Mouse (Mus musculus): ENCODE data around the gene Ccdc190.

Ccdc190 gene

GRCm38 (mm10) chr1:169932122-169932746, 3.8 kb downstream of the Ccdc190 start:
- no peak for DNase-seq (ENCODE audit: low spot score in 2 of 2)

- peak in 1 of 2 experiments; percentile 54 for DNase-seq (ENCODE audit: low spot score in 2 of 2)
Measured at GRCm38 (mm10) chr1:169934005-169934725, 5.7 kb downstream of the Ccdc190 start.

- DNase-seq (ENCODE audit: low spot score in 2 of 2): peak in 1 of 2 experiments; percentile 42
Measured at GRCm38 (mm10) chr1:169939345-169939744, 10.9 kb downstream of the Ccdc190 start.

GRCm38 (mm10) chr1:169946004-169946403, 17.6 kb downstream of the Ccdc190 start:
- no peak for DNase-seq (ENCODE audit: low spot score in 2 of 2)

- no peak for DNase-seq (ENCODE audit: low spot score in 2 of 2)
Measured at GRCm38 (mm10) chr1:169947654-169948053, 19.2 kb downstream of the Ccdc190 start.

- DNase-seq (ENCODE audit: low spot score in 2 of 2): no peak
Measured at GRCm38 (mm10) chr1:169948280-169948679, 19.8 kb downstream of the Ccdc190 start.

- DNase-seq (ENCODE audit: low spot score in 2 of 2): no peak
Measured at GRCm38 (mm10) chr1:169948866-169949265, 20.4 kb downstream of the Ccdc190 start.

GRCm38 (mm10) chr1:169949981-169950380, 21.5 kb downstream of the Ccdc190 start:
- DNase-seq (ENCODE audit: low spot score in 2 of 2): no peak

- no peak for DNase-seq (ENCODE audit: low spot score in 2 of 2)
Measured at GRCm38 (mm10) chr1:169950651-169951050, 22.2 kb downstream of the Ccdc190 start.

GRCm38 (mm10) chr1:169951561-169951960, 23.1 kb downstream of the Ccdc190 start:
- no peak for DNase-seq (ENCODE audit: low spot score in 2 of 2)

GRCm38 (mm10) chr1:169952636-169953035, 24.2 kb downstream of the Ccdc190 start:
- DNase-seq (ENCODE audit: low spot score in 2 of 2): no peak

- no peak for DNase-seq (ENCODE audit: low spot score in 2 of 2)
Measured at GRCm38 (mm10) chr1:169953106-169953505, 24.7 kb downstream of the Ccdc190 start.

- peak; percentile 94 to 97 for DNase-seq (ENCODE audit: low spot score in 2 of 2)
Measured at GRCm38 (mm10) chr1:169968792-169969515, 40.5 kb downstream of the Ccdc190 start, which contains the start of gene Hsd17b7. Hsd17b7 (minus strand) TSS chr1:169969241.

GRCm38 (mm10) chr1:169969516-169969886, 41.1 kb downstream of the Ccdc190 start:
- DNase-seq (ENCODE audit: low spot score in 2 of 2): no peak

- DNase-seq (ENCODE audit: low spot score in 2 of 2): no peak
Measured at GRCm38 (mm10) chr1:169970936-169971335, 42.5 kb downstream of the Ccdc190 start.

- DNase-seq (ENCODE audit: low spot score in 2 of 2): no peak
Measured at GRCm38 (mm10) chr1:169971998-169972397, 43.5 kb downstream of the Ccdc190 start.

- DNase-seq (ENCODE audit: low spot score in 2 of 2): no peak
Measured at GRCm38 (mm10) chr1:169977621-169978020, 49.2 kb downstream of the Ccdc190 start.
